Mouse (Mus musculus): ENCODE results near the gene Wnt3a. TPM values are rescaled to one million over a fixed set of nuclear protein-coding genes. Genes with fewer than 3 reads are reported as not detected.

The Wnt3a gene
- polyA plus RNA-seq, 1 experiment from 2014 or later = 0.45 TPM

GRCm38 (mm10) chr11:59309976-59310375, 19.4 kb upstream of the Wnt3a start:
- H3K4me2 ChIP-seq (ENCODE audit: low read length) = no peak overlapping the region

DNA sequence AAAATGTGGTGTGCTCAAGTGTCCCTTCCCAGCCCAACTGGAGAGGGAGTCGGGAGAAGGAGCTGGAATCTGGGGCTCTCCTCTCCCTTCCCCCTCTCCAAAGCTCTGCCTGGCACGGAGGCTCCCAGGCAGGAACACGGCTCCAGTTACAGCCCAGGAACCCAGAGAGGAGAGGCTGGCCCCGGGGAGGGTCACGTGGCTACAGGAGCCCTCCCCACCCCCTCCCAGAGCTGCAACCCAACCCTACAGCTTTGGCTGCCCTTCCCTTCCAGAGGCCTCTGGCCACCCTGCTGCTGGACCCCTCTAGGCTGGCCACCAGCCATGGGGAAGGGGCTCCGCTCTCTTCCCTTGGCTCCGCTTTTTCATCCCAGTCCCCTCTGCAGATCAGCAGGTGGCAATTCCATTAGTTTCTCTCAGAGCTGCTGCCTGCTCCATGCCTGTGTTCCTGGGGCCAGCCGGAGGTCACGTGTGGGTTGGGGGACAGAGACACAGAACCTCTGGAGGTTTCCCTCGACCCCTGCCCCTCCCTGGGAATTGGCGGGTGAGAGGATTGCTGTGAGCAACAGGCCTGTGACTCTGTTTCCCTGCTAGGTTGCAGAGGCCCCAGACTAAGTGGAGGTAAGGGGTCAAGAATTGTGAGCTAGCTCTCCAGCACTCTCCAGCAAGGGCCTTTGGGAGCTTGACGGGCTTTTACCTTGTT, 18.7 kb upstream of the Wnt3a start:
- Histone ChIP-seq H3K9ac (ENCODE audit: low read depth, low read length) (peak overlapping the region; percentile 25; the same call in 1 of the 2 replicates), H3K27ac (ENCODE audit: low read depth, low read length) (0 out of 2 replicates have a peak overlapping the region, but pooled peaks have one; percentile 8), H3K4me2 (ENCODE audit: low read length) (peak overlapping the region; percentile 26; the same call in 1 of the 2 replicates), H3K36me3 (ENCODE audit: control insufficient read depth, insufficient read depth, low read length) (no peaks in the 10 kb centered on the region), H3K9me3 (ENCODE audit: control insufficient read depth, low read length) (no peaks in the 10 kb centered on the region), H3K27me3 (replicated peaks; ENCODE audit: control insufficient read depth, insufficient read depth, low read length) (peaks cover 40% of the 10 kb centered on the region), H3K4me3 (ENCODE audit: low read length) (no peak overlapping the region), H3K4me1 (ENCODE audit: control insufficient read depth, insufficient read depth, low read depth, low read length) (peaks cover 38% of the 10 kb centered on the region)
- WGBS = 12% methylated on average over 8 of the region's 12 CpGs
- peak; percentile 28; the same call in 1 of the 2 replicates for ATAC-seq

More at GRCm38 (mm10) chr11:59309976-59310375, 19.4 kb upstream of the Wnt3a start:
- H3K27me3 ChIP-seq (replicated peaks; ENCODE audit: control insufficient read depth, insufficient read depth, low read length) = peaks cover 38% of the 10 kb centered on the region
- H3K36me3 ChIP-seq (ENCODE audit: control insufficient read depth, insufficient read depth, low read length) = no peaks in the 10 kb centered on the region
- 35% methylated on average over 8 of the region's 8 CpGs for WGBS
- no peak overlapping the region for H3K9ac ChIP-seq (ENCODE audit: low read depth, low read length)
- H3K4me3 ChIP-seq (ENCODE audit: low read length) = no peak overlapping the region
- ATAC-seq = no peak
- no peak overlapping the region for H3K27ac ChIP-seq (ENCODE audit: low read depth, low read length)
- H3K9me3 ChIP-seq (ENCODE audit: control insufficient read depth, low read length) = no peaks in the 10 kb centered on the region
- H3K4me1 ChIP-seq (ENCODE audit: control insufficient read depth, insufficient read depth, low read depth, low read length) = peaks cover 38% of the 10 kb centered on the region

GRCm38 (mm10) chr11:59308625-59309024, 18.1 kb upstream of the Wnt3a start:
- peak overlapping the region; percentile 94; the same call in 1 of the 2 replicates for H3K4me2 ChIP-seq (ENCODE audit: low read length)
- 40% methylated on average over 6 of the region's 6 CpGs for WGBS
- H3K9ac ChIP-seq (ENCODE audit: low read depth, low read length) = peak overlapping the region; percentile 25; the same call in 1 of the 2 replicates
- ATAC-seq = no peak
- no peaks in the 10 kb centered on the region for H3K36me3 ChIP-seq (ENCODE audit: control insufficient read depth, insufficient read depth, low read length)
- peaks cover 36% of the 10 kb centered on the region for H3K4me1 ChIP-seq (ENCODE audit: control insufficient read depth, insufficient read depth, low read depth, low read length)
- H3K27ac ChIP-seq (ENCODE audit: low read depth, low read length) = no peak overlapping the region
- H3K4me3 ChIP-seq (ENCODE audit: low read length) = no peak overlapping the region; the same call in 1 of the 2 replicates
- no peaks in the 10 kb centered on the region for H3K9me3 ChIP-seq (ENCODE audit: control insufficient read depth, low read length)
- peaks cover 46% of the 10 kb centered on the region for H3K27me3 ChIP-seq (replicated peaks; ENCODE audit: control insufficient read depth, insufficient read depth, low read length)

- peak overlapping the region; percentile 50 for H3K9ac ChIP-seq (ENCODE audit: low read depth, low read length)
- H3K9me3 ChIP-seq (ENCODE audit: control insufficient read depth, low read length) = no peaks in the 10 kb centered on the region
- WGBS = 22% methylated on average over 12 of the region's 12 CpGs
- H3K27ac ChIP-seq (ENCODE audit: low read depth, low read length) = no peak overlapping the region
- H3K36me3 ChIP-seq (ENCODE audit: control insufficient read depth, insufficient read depth, low read length) = no peaks in the 10 kb centered on the region
- H3K4me2 ChIP-seq (ENCODE audit: low read length) = peak overlapping the region; percentile 94
- peaks cover 31% of the 10 kb centered on the region for H3K4me1 ChIP-seq (ENCODE audit: control insufficient read depth, insufficient read depth, low read depth, low read length)
- no peak for ATAC-seq
- H3K27me3 ChIP-seq (replicated peaks; ENCODE audit: control insufficient read depth, insufficient read depth, low read length) = peaks cover 46% of the 10 kb centered on the region
- peak overlapping the region; percentile 27 for H3K4me3 ChIP-seq (ENCODE audit: low read length)
Measured at GRCm38 (mm10) chr11:59308164-59308542, 17.6 kb upstream of the Wnt3a start.

DNA sequence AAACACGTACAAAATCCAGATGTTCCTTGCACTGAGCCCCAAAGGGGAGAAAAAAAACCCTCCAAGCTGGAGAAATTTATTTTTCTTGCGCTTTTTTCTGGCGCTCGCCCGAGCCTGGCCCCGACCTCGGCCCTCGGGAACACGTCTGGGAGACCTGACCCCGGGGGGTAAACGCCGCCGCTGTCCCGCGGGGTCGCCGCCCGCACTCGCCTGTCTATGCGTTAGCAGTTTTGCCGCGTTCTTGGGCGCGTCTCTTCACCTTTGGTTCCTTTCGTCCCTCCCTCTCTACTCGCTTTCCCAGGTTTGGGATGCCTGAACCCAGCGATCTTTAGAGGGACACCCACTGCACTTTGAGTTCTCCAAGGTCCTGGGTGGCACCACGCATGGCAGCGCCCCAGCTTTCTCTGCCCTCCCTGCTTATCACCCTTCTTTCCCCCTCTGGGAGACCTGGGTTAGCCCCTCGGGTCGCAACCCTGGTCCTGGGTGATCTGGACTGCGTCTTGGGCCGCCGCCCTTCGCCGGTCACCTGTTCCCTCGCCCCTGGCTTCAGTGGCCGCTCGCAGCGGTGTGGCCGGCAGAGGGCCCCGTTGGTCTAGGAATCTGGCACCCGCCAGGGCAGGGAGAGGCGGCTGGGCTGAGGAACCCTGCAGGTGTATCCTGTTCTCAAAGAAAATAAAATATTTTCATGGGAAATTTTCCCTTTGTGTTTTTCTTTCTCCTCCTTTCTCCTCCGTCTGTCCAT, 17.0 kb upstream of the Wnt3a start:
- peak overlapping the region; percentile 46 for H3K9ac ChIP-seq (ENCODE audit: low read depth, low read length)

DNA sequence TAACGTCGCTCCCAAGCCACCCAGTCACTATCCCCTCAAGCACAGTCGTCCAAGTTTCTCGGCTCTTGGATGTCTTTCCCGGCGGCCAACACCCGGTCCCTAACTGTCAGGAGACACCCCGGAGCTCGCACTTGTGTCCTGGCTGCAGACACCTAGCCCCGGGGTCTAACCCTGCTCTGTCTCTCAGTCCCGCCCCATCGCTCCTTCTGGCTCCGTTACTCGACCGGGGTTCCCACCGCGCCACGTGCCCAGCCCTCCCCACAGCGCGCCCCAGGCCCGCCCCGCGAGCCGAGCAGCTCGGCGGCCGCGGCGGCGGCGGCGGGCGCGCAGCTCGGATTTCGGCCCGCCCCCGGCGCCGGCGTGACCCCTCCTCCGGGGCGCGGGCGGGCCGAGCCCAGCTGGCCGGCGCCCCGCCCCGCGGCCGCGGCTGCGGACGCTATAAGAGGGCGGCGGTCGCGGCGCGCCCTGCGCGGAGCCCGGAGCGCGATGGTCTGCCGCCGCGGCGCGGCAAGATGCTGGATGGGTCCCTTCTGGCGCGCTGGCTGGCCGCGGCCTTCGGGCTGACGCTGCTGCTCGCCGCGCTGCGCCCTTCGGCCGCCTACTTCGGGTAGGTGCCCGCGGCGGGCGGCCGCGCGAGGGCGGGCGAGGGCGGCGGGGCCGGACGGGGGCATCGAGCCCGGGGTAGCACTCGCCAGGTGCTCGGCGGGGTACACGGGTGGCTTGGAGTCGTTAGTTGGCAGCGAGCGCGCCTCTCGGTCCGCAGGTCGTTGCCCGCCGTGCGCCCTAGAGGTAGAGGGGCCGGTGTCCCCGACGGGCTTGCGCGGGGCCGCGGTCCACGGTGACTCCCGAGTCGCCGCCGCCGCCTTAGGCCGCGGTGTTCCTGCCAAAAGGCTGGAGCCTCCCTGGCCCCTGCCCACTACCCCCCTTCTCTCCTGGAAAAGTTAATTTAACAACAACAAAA, 16.2 kb upstream of the Wnt3a start, which contains the start of gene Wnt9a:
TSS of gene Wnt9a (plus strand) at position 468 of the 961 bp plus-strand sequence.
- WGBS = under 1% methylated on average over 100 of the region's 128 CpGs
- ATAC-seq = peak; percentile 49
- peaks cover 46% of the 10 kb centered on the region for H3K27me3 ChIP-seq (replicated peaks; ENCODE audit: control insufficient read depth, insufficient read depth, low read length)

More for the DNA sequence above, 17.0 kb upstream of the Wnt3a start:
- Histone ChIP-seq H3K27me3 (replicated peaks; ENCODE audit: control insufficient read depth, insufficient read depth, low read length) (peaks cover 46% of the 10 kb centered on the region), H3K4me2 (ENCODE audit: low read length) (peak overlapping the region; percentile 94), H3K9me3 (ENCODE audit: control insufficient read depth, low read length) (no peaks in the 10 kb centered on the region), H3K36me3 (ENCODE audit: control insufficient read depth, insufficient read depth, low read length) (no peaks in the 10 kb centered on the region), H3K4me3 (ENCODE audit: low read length) (peak overlapping the region; percentile 73), H3K27ac (ENCODE audit: low read depth, low read length) (no peak overlapping the region), H3K4me1 (ENCODE audit: control insufficient read depth, insufficient read depth, low read depth, low read length) (peaks cover 30% of the 10 kb centered on the region)
- under 1% methylated on average over 45 of the region's 45 CpGs for WGBS
- ATAC-seq = peak; percentile 53; the same call in 1 of the 2 replicates

GRCm38 (mm10) chr11:59305821-59306215, 15.3 kb upstream of the Wnt3a start:
- ATAC-seq = no peak
- 6% methylated on average over 10 of the region's 10 CpGs for WGBS

More for the DNA sequence above, 16.2 kb upstream of the Wnt3a start, which contains the start of gene Wnt9a:
- Histone ChIP-seq H3K9me3 (ENCODE audit: control insufficient read depth, low read length) (no peaks in the 10 kb centered on the region), H3K4me1 (ENCODE audit: control insufficient read depth, insufficient read depth, low read depth, low read length) (peaks cover 30% of the 10 kb centered on the region), H3K36me3 (ENCODE audit: control insufficient read depth, insufficient read depth, low read length) (no peaks in the 10 kb centered on the region), H3K9ac (ENCODE audit: low read depth, low read length) (peak within 1 kb of the TSS; percentile 69), H3K4me3 (ENCODE audit: low read length) (peak within 1 kb of the TSS; percentile 73), H3K4me2 (ENCODE audit: low read length) (peak within 1 kb of the TSS; percentile 94), H3K27ac (ENCODE audit: low read depth, low read length) (peak within 1 kb of the TSS; percentile 51)

GRCm38 (mm10) chr11:59305008-59305820, 14.7 kb upstream of the Wnt3a start:
- peaks cover 48% of the 10 kb centered on the region for H3K27me3 ChIP-seq (replicated peaks; ENCODE audit: control insufficient read depth, insufficient read depth, low read length)
- ATAC-seq = no peak
- H3K4me2 ChIP-seq (ENCODE audit: low read length) = no peak overlapping the region

More at GRCm38 (mm10) chr11:59305821-59306215, 15.3 kb upstream of the Wnt3a start:
- Histone ChIP-seq H3K4me1 (ENCODE audit: control insufficient read depth, insufficient read depth, low read depth, low read length) (peaks cover 30% of the 10 kb centered on the region), H3K4me2 (ENCODE audit: low read length) (peak overlapping the region; percentile 94; the same call in 1 of the 2 replicates), H3K4me3 (ENCODE audit: low read length) (no peak overlapping the region; the same call in 1 of the 2 replicates), H3K27ac (ENCODE audit: low read depth, low read length) (no peak overlapping the region), H3K36me3 (ENCODE audit: control insufficient read depth, insufficient read depth, low read length) (no peaks in the 10 kb centered on the region), H3K9me3 (ENCODE audit: control insufficient read depth, low read length) (no peaks in the 10 kb centered on the region), H3K9ac (ENCODE audit: low read depth, low read length) (no peak overlapping the region), H3K27me3 (replicated peaks; ENCODE audit: control insufficient read depth, insufficient read depth, low read length) (peaks cover 46% of the 10 kb centered on the region)

More at GRCm38 (mm10) chr11:59305008-59305820, 14.7 kb upstream of the Wnt3a start:
- no peaks in the 10 kb centered on the region for H3K36me3 ChIP-seq (ENCODE audit: control insufficient read depth, insufficient read depth, low read length)
- 39% methylated on average over 22 of the region's 22 CpGs for WGBS
- no peak overlapping the region for H3K4me3 ChIP-seq (ENCODE audit: low read length)
- no peak overlapping the region for H3K27ac ChIP-seq (ENCODE audit: low read depth, low read length)
- H3K4me1 ChIP-seq (ENCODE audit: control insufficient read depth, insufficient read depth, low read depth, low read length) = peaks cover 30% of the 10 kb centered on the region
- H3K9ac ChIP-seq (ENCODE audit: low read depth, low read length) = no peak overlapping the region
- H3K9me3 ChIP-seq (ENCODE audit: control insufficient read depth, low read length) = no peaks in the 10 kb centered on the region

Measured in hindbrain, embryonic 16.5 days (tissue).